Comparison of ENCODE assay signal across 8 mouse cellular contexts in genomic region chr1:133417539-133417938, GRCm38 (mm10). TPM values are rescaled to one million over a fixed set of nuclear protein-coding genes. Genes with fewer than 3 reads are reported as not detected.
DNase-seq lines count a peak whose midpoint lies in the region; ATAC-seq lines count a peak whose summit lies in the region.

No protein-coding gene starts in this region.

- H3K9ac ChIP-seq in kidney, embryonic 15.5 days = 0 out of 2 replicates have a peak overlapping the region, but pooled peaks have one; percentile 41
- peak overlapping the region; percentile 76 for H3K9ac ChIP-seq in heart, embryonic 16.5 days (ENCODE audit: low read length)
- H3K9ac ChIP-seq in liver, embryonic 16.5 days (ENCODE audit: low read depth, low read length) = no peak overlapping the region

- no peak for DNase-seq in kidney, postnatal 14 days
- peak; percentile 51 for DNase-seq in ZHBTc4 (ENCODE audit: low read depth, low spot score)
- no peak for DNase-seq in urinary bladder, postnatal 14 days (ENCODE audit: low spot score)
- no peak for DNase-seq in thymus, adult 18-20 months
- DNase-seq in embryo, embryonic 11 days = no peak

- H3K4me3 ChIP-seq in kidney, embryonic 15.5 days (replicated peaks) = peak overlapping the region; percentile 47
- peak overlapping the region; percentile 61 for H3K4me3 ChIP-seq in heart, embryonic 16.5 days (ENCODE audit: low read length)
- peak overlapping the region; percentile 51; the same call in 1 of the 2 replicates for H3K4me3 ChIP-seq in liver, embryonic 16.5 days (ENCODE audit: low read depth, low read length)

- H3K4me1 ChIP-seq in kidney, embryonic 15.5 days = peaks cover 100% of the 10 kb centered on the region
- H3K4me1 ChIP-seq in heart, embryonic 16.5 days (ENCODE audit: control insufficient read depth, insufficient read depth, low read length) = peaks cover 36% of the 10 kb centered on the region
- peaks cover 13% of the 10 kb centered on the region for H3K4me1 ChIP-seq in liver, embryonic 16.5 days (ENCODE audit: control insufficient read depth, low read depth, low read length)

- no peaks in the 10 kb centered on the region for H3K27me3 ChIP-seq in kidney, embryonic 15.5 days
- no peaks in the 10 kb centered on the region for H3K27me3 ChIP-seq in heart, embryonic 16.5 days (ENCODE audit: control insufficient read depth, insufficient read depth, low read length)
- H3K27me3 ChIP-seq in liver, embryonic 16.5 days (ENCODE audit: control insufficient read depth, insufficient read depth, low read depth, low read length) = peaks cover 14% of the 10 kb centered on the region

- WGBS in kidney, embryonic 15.5 days = 50% methylated on average over 1 of the region's 1 CpGs
- 43% methylated on average over 1 of the region's 1 CpGs for WGBS in heart, embryonic 16.5 days
- 29% methylated on average over 1 of the region's 1 CpGs for WGBS in liver, embryonic 16.5 days (ENCODE audit: insufficient replicate concordance)

- ATAC-seq in kidney, embryonic 15.5 days (replicated peaks; ENCODE audit: low FRiP score) = no peak
- ATAC-seq in heart, embryonic 16.5 days (replicated peaks; ENCODE audit: extremely low read depth, insufficient read depth, low FRiP score) = no peak
- ATAC-seq in liver, embryonic 16.5 days (ENCODE audit: low read depth) = no peak

- H3K4me2 ChIP-seq in kidney, embryonic 15.5 days = peak overlapping the region; percentile 70
- peak overlapping the region; percentile 89 for H3K4me2 ChIP-seq in heart, embryonic 16.5 days (ENCODE audit: low read depth, low read length)
- peak overlapping the region; percentile 51 for H3K4me2 ChIP-seq in liver, embryonic 16.5 days (ENCODE audit: low read depth, low read length)

- H3K36me3 ChIP-seq in kidney, embryonic 15.5 days = no peaks in the 10 kb centered on the region
- no peaks in the 10 kb centered on the region for H3K36me3 ChIP-seq in heart, embryonic 16.5 days (ENCODE audit: control insufficient read depth, insufficient read depth)
- no peaks in the 10 kb centered on the region for H3K36me3 ChIP-seq in liver, embryonic 16.5 days (ENCODE audit: control insufficient read depth, insufficient read depth)

- no peaks in the 10 kb centered on the region for H3K9me3 ChIP-seq in kidney, embryonic 15.5 days (replicated peaks)
- H3K9me3 ChIP-seq in heart, embryonic 16.5 days (replicated peaks; ENCODE audit: control insufficient read depth, low read length) = no peaks in the 10 kb centered on the region
- no peaks in the 10 kb centered on the region for H3K9me3 ChIP-seq in liver, embryonic 16.5 days (replicated peaks; ENCODE audit: control insufficient read depth, low read length)

- H3K27ac ChIP-seq in kidney, embryonic 15.5 days = peak overlapping the region; percentile 87
- peak overlapping the region; percentile 18; the same call in 1 of the 2 replicates for H3K27ac ChIP-seq in heart, embryonic 16.5 days (ENCODE audit: low read length)
- no peak overlapping the region for H3K27ac ChIP-seq in liver, embryonic 16.5 days (ENCODE audit: low read length)

RNA-seq across cellular contexts. Expression of gene Sox13, which starts 6.6 kb away (rescaled TPM):
- polyA plus RNA-seq in kidney, embryonic 15.5 days (2015; fragmentation: Nextera tagmentation; extraction: Ambion mirVana) = 15.0 and 16.2 TPM in 2 replicates
- 4.3 and 5.8 TPM in 2 replicates for polyA plus RNA-seq in heart, embryonic 16.5 days (2015; fragmentation: Nextera tagmentation; extraction: Ambion mirVana)
- 1.4 and 1.7 TPM in 2 replicates for polyA plus RNA-seq in liver, embryonic 16.5 days (2015; fragmentation: Nextera tagmentation; extraction: Ambion mirVana)

RNA-seq across cellular contexts. Expression of gene Etnk2, which starts 54.2 kb away (rescaled TPM):
- polyA plus RNA-seq in kidney, embryonic 15.5 days (2015; fragmentation: Nextera tagmentation; extraction: Ambion mirVana) = 3.3 and 4.0 TPM in 2 replicates
- polyA plus RNA-seq in heart, embryonic 16.5 days (2015; fragmentation: Nextera tagmentation; extraction: Ambion mirVana) = 1.7 and 2.1 TPM in 2 replicates
- polyA plus RNA-seq in liver, embryonic 16.5 days (2015; fragmentation: Nextera tagmentation; extraction: Ambion mirVana) = 15.5 and 20.3 TPM in 2 replicates
